Mouse (Mus musculus): ENCODE measurements around the gene H2-Eb1.

DNA sequence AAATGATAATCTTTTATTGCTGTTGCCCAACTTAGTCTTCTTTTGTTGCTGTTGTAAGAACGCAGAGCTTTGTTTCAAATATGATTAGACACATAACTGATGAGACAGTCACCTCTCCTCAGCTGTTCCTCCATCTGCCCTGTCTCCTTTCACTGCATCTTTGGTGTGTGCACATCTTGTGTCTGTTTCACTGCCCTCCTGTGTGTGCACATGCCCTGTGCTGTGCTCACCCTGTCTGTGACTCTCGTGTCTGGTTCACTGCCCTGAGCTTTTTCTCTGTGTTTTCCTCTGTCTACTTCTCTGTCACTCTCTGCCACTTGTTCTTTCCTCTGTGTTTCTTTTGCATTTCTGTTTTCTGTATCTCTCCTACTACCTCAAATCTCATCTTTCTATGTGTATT is 35.4 kb upstream of the H2-Eb1 start:
- TF ChIP-seq CTCF (IDR thresholded peaks at IDR 0.05; ENCODE audit: borderline replicate concordance, insufficient read depth, low read length) = no peak
- no peak for TF ChIP-seq POLR2A (IDR thresholded peaks at IDR 0.05; ENCODE audit: low read depth, low read length)

All from embryonic fibroblast, embryonic 13.5 days (primary cell).